Mouse (Mus musculus): Measurements from ENCODE around the gene Gcm1. TPM values are rescaled to one million over a fixed set of nuclear protein-coding genes. Genes with fewer than 3 reads are reported as not detected.
A peak's percentile ranks its signal among the peaks of the same experiment; 100 is the strongest.

The Gcm1 gene
- polyA plus RNA-seq, 2 experiments, result 0.03 to 0.11 TPM

DNA sequence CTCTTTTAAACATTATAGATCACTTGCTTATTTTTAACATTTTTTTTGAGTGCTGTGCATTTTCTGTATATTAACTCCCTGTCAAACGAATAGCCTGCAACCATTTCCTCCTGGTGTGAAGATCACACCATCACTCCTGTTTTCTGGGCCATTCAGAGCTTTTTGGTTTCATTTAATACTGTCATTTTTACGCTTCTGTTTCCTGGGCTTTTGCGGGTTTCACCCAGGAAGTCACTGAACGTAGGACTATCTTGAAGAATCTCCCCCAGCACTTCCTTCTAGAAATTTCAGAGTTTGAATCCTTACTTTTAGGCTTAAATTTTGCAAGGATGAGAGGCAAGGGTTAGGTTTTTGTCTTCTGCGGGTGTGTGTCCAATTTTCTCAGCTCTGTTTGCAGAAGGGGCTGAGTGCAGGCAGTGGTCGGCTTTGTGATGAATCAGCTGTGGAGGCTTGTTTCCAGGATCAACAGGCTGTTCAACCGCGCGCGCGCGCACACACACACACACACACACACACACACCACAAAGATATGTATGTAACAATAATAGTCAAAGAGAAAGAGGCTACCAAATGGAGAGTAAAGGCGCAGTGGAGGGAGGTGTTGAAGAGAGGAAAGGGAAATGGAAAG is 22.1 kb downstream of the Gcm1 start:
- H3K4me3 ChIP-seq (replicated peaks; ENCODE audit: low read length), result no peak overlapping the region
- no peaks in the 10 kb centered on the region for H3K36me3 ChIP-seq (ENCODE audit: control insufficient read depth, insufficient read depth, low read length)
- no peak overlapping the region for H3K27ac ChIP-seq (replicated peaks; ENCODE audit: low read depth, low read length)
- H3K4me1 ChIP-seq (ENCODE audit: control insufficient read depth, insufficient read depth, low read length), result peaks cover 3% of the 10 kb centered on the region; the same call in 1 of the 2 replicates
- no peak for DNase-seq (ENCODE audit: low spot score)
- TF ChIP-seq POLR2A (IDR thresholded peaks at IDR 0.05; ENCODE audit: borderline replicate concordance, extremely low read depth, insufficient read depth, insufficient read length), result no peak
- H3K9ac ChIP-seq (ENCODE audit: low read depth, low read length, severe bottlenecking), result no peak overlapping the region
- no peaks in the 10 kb centered on the region for H3K27me3 ChIP-seq (ENCODE audit: control insufficient read depth, insufficient read depth, low read length)
- WGBS, result 91% methylated on average over 13 of the region's 13 CpGs
- no peak overlapping the region for H3K4me2 ChIP-seq (replicated peaks; ENCODE audit: low read depth, low read length, severe bottlenecking)
- no peaks in the 10 kb centered on the region for H3K9me3 ChIP-seq (ENCODE audit: control insufficient read depth, low read length)
- no peak for ATAC-seq (ENCODE audit: low FRiP score, low read depth)

GRCm38 (mm10) chr9:78075256-78075655 is 23.5 kb downstream of the Gcm1 start:
- H3K9me3 ChIP-seq (ENCODE audit: control insufficient read depth, low read length), result no peaks in the 10 kb centered on the region
- no peak overlapping the region for H3K27ac ChIP-seq (replicated peaks; ENCODE audit: low read depth, low read length)
- no peaks in the 10 kb centered on the region for H3K27me3 ChIP-seq (ENCODE audit: control insufficient read depth, insufficient read depth, low read length)
- no peaks in the 10 kb centered on the region for H3K36me3 ChIP-seq (ENCODE audit: control insufficient read depth, insufficient read depth, low read length)
- no peak for TF ChIP-seq POLR2A (IDR thresholded peaks at IDR 0.05; ENCODE audit: borderline replicate concordance, extremely low read depth, insufficient read depth, insufficient read length)
- H3K4me3 ChIP-seq (replicated peaks; ENCODE audit: low read length), result no peak overlapping the region
- H3K4me1 ChIP-seq (ENCODE audit: control insufficient read depth, insufficient read depth, low read length), result peaks cover 3% of the 10 kb centered on the region; the same call in 1 of the 2 replicates
- ATAC-seq (ENCODE audit: low FRiP score, low read depth) (no peak), DNase-seq (ENCODE audit: low spot score) (no peak)
- no peak overlapping the region for H3K9ac ChIP-seq (ENCODE audit: low read depth, low read length, severe bottlenecking)
- no peak overlapping the region for H3K4me2 ChIP-seq (replicated peaks; ENCODE audit: low read depth, low read length, severe bottlenecking)
- 85% methylated on average over 3 of the region's 3 CpGs for WGBS

- H3K27me3 ChIP-seq (ENCODE audit: control insufficient read depth, insufficient read depth, low read length), result no peaks in the 10 kb centered on the region
- no peaks in the 10 kb centered on the region for H3K4me1 ChIP-seq (ENCODE audit: control insufficient read depth, insufficient read depth, low read length)
- ATAC-seq (ENCODE audit: low FRiP score, low read depth), result peak; percentile 47; the same call in 1 of the 2 replicates
- H3K9ac ChIP-seq (ENCODE audit: low read depth, low read length, severe bottlenecking), result no peak overlapping the region
- H3K9me3 ChIP-seq (ENCODE audit: control insufficient read depth, low read length), result no peaks in the 10 kb centered on the region
- WGBS, result 30% methylated on average over 2 of the region's 2 CpGs
- peak; percentile 40 for DNase-seq (ENCODE audit: low spot score)
- H3K36me3 ChIP-seq (ENCODE audit: control insufficient read depth, insufficient read depth, low read length), result peaks cover 15% of the 10 kb centered on the region
- H3K4me2 ChIP-seq (replicated peaks; ENCODE audit: low read depth, low read length, severe bottlenecking), result no peak overlapping the region
- H3K27ac ChIP-seq (replicated peaks; ENCODE audit: low read depth, low read length), result no peak overlapping the region
- no peak for TF ChIP-seq POLR2A (IDR thresholded peaks at IDR 0.05; ENCODE audit: borderline replicate concordance, extremely low read depth, insufficient read depth, insufficient read length)
- H3K4me3 ChIP-seq (replicated peaks; ENCODE audit: low read length), result no peak overlapping the region
Observed at GRCm38 (mm10) chr9:78078240-78078639, 26.5 kb downstream of the Gcm1 start.

GRCm38 (mm10) chr9:78081835-78082234 is 30.1 kb downstream of the Gcm1 start:
- no peak for TF ChIP-seq POLR2A (IDR thresholded peaks at IDR 0.05; ENCODE audit: borderline replicate concordance, extremely low read depth, insufficient read depth, insufficient read length)
- Histone ChIP-seq H3K27me3 (ENCODE audit: control insufficient read depth, insufficient read depth, low read length) (no peaks in the 10 kb centered on the region), H3K36me3 (ENCODE audit: control insufficient read depth, insufficient read depth, low read length) (peaks cover 50% of the 10 kb centered on the region), H3K9me3 (ENCODE audit: control insufficient read depth, low read length) (no peaks in the 10 kb centered on the region), H3K4me2 (replicated peaks; ENCODE audit: low read depth, low read length, severe bottlenecking) (no peak overlapping the region), H3K4me3 (replicated peaks; ENCODE audit: low read length) (no peak overlapping the region), H3K4me1 (ENCODE audit: control insufficient read depth, insufficient read depth, low read length) (no peaks in the 10 kb centered on the region), H3K9ac (ENCODE audit: low read depth, low read length, severe bottlenecking) (no peak overlapping the region), H3K27ac (replicated peaks; ENCODE audit: low read depth, low read length) (no peak overlapping the region)
- no peak for ATAC-seq (ENCODE audit: low FRiP score, low read depth)
- DNase-seq (ENCODE audit: low spot score), result no peak
- 93% methylated on average over 7 of the region's 7 CpGs for WGBS

DNA sequence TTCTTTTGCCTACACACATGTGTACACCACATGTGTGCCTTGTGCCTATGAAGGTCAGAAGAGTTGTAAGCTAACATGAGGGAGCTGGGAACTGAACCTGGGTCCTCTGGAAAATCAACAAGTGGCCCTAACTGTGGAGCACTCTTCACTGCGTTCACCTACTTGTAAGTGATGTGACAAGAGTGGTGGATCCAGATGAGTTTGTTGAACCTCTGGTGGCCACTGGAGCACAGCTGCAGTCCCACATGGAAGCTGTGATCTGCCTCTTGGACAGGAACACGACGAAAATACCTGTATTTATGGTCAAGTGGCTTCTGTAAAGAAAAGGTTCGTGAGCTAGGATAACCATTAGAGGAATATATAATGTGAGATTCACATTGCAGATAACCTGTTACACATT is 32.6 kb downstream of the Gcm1 start:
- no peak overlapping the region for H3K27ac ChIP-seq (replicated peaks; ENCODE audit: low read depth, low read length)
- H3K27me3 ChIP-seq (ENCODE audit: control insufficient read depth, insufficient read depth, low read length), result no peaks in the 10 kb centered on the region
- DNase-seq (ENCODE audit: low spot score), result no peak
- H3K4me2 ChIP-seq (replicated peaks; ENCODE audit: low read depth, low read length, severe bottlenecking), result no peak overlapping the region
- no peaks in the 10 kb centered on the region for H3K9me3 ChIP-seq (ENCODE audit: control insufficient read depth, low read length)
- no peak overlapping the region for H3K4me3 ChIP-seq (replicated peaks; ENCODE audit: low read length)
- no peak overlapping the region for H3K9ac ChIP-seq (ENCODE audit: low read depth, low read length, severe bottlenecking)
- H3K36me3 ChIP-seq (ENCODE audit: control insufficient read depth, insufficient read depth, low read length), result peaks cover 65% of the 10 kb centered on the region
- 88% methylated on average over 4 of the region's 4 CpGs for WGBS
- ATAC-seq (ENCODE audit: low FRiP score, low read depth), result no peak
- TF ChIP-seq POLR2A (IDR thresholded peaks at IDR 0.05; ENCODE audit: borderline replicate concordance, extremely low read depth, insufficient read depth, insufficient read length), result no peak
- no peaks in the 10 kb centered on the region for H3K4me1 ChIP-seq (ENCODE audit: control insufficient read depth, insufficient read depth, low read length)

Measured in limb, embryonic 14.5 days (tissue).